Mouse (Mus musculus) heart, adult 10 weeks (tissue): ENCODE results near the gene Tomm5. TPM values are rescaled to one million over a fixed set of nuclear protein-coding genes. Genes with fewer than 3 reads are reported as not detected.

ENCODE experiments used
- polyA plus RNA-seq: library from polyadenylated mRNA; stranded (reverse); fragments of 350-450 nt; fragmentation: Illumina TruSeq; extraction: RNeasy Lipid Tissue Mini Kit (QIAGEN cat#74804); gene quantifications from one replicate; pipeline ENCODE4 v1.2.3, GENCODE M21; 2014; ENCODE audit warnings: low read depth, low replicate concordance

Gene Tomm5
- 258 TPM for polyA plus RNA-seq

GRCm38 (mm10) chr4:45107601-45108277 is at the start of gene Tomm5:
Gene Tomm5 (minus strand): TSS chr4:45108114.

GRCm38 (mm10) chr4:45084021-45084894 is 23.7 kb downstream of the Tomm5 start, which contains the start of gene Fbxo10:
Gene Fbxo10 (minus strand): TSS chr4:45084604.

Other genes with a start within 250 kb of the Tomm5 start
- gene Grhpr, start 126.7 kb downstream of the Tomm5 start, polyA plus RNA-seq: 46.1 TPM
- gene Zbtb5, start 95.7 kb downstream of the Tomm5 start, polyA plus RNA-seq: 4.0 TPM
- gene Polr1e, start 89.5 kb downstream of the Tomm5 start, polyA plus RNA-seq: 28.5 TPM
- gene Fbxo10, start 23.5 kb downstream of the Tomm5 start, polyA plus RNA-seq: 9.7 TPM
- 0.31 TPM for gene Frmpd1, start 76.8 kb upstream of the Tomm5 start, polyA plus RNA-seq
- gene Trmt10b, start 189.0 kb upstream of the Tomm5 start, polyA plus RNA-seq: 6.1 TPM
- 6.6 TPM for gene Dcaf10, start 234.0 kb upstream of the Tomm5 start, polyA plus RNA-seq
- 22.4 TPM for gene Exosc3, start 234.6 kb upstream of the Tomm5 start, polyA plus RNA-seq